Mouse (Mus musculus): ENCODE measurements at regions not wholly inside any gene's neighbourhood (a gene's known extent, or its start where the extent isn't known, plus 50 kb on each side); places are given as distances from the start of the nearest gene placed in this dataset.

DNA sequence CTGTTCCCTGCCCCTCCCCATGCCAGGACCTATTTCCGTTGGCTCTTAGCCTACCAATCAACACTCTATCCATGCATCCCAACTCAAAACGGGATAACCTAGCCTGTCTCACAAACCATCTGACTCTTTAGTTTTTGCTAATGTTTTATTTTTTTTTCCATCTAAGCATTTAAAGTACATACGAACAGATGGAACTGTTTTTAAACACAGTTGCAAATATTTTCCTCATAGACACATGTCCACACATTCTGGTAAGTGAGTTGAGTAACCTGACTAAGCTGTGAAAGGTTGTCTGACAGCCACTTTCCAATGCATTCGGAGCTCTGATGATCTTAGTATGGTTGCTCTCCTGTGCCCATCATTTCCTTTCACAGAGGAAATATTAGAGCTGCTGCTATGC, 384.9 kb downstream of the Gm826 start:
- Histone ChIP-seq H3K4me3 (no peak overlapping the region), H3K4me2 (no peak overlapping the region), H3K9ac (no peak overlapping the region), H3K27ac (ENCODE audit: poor library complexity, severe bottlenecking) (no peak overlapping the region), H3K36me3 (no peaks in the 10 kb centered on the region), H3K27me3 (replicated peaks) (no peaks in the 10 kb centered on the region), H3K9me3 (replicated peaks) (no peaks in the 10 kb centered on the region), H3K4me1 (replicated peaks) (no peaks in the 10 kb centered on the region)
- 80% methylated on average over 4 of the region's 4 CpGs for WGBS
- no peak for ATAC-seq (ENCODE audit: insufficient number of reproducible peaks, low FRiP score)

DNA sequence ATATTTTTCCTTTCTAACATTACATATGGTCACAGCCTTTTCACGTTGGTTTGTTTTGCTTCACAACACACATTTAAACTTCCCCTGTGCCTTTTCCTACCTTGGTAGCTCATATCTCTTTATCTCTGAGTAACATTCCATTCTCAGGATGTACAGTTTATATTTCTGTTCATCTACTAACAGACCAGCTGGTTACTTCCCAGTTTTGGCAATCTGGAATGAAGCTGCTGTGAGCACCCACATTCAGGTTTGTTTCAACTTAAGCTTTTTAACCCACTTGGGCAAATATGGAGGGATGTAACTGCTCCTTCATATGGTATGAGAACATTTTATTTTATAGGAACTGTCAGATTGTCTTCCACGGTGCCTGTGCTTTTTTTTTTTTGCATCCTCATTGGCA, 403.2 kb downstream of the Gm826 start:
- 73% methylated on average over 2 of the region's 2 CpGs for WGBS
- Histone ChIP-seq H3K27ac (ENCODE audit: poor library complexity, severe bottlenecking) (no peak overlapping the region), H3K9ac (no peak overlapping the region), H3K9me3 (replicated peaks) (no peaks in the 10 kb centered on the region), H3K4me1 (replicated peaks) (no peaks in the 10 kb centered on the region), H3K4me3 (no peak overlapping the region), H3K4me2 (no peak overlapping the region), H3K36me3 (no peaks in the 10 kb centered on the region), H3K27me3 (replicated peaks) (no peaks in the 10 kb centered on the region)
- no peak for ATAC-seq (ENCODE audit: insufficient number of reproducible peaks, low FRiP score)

DNA sequence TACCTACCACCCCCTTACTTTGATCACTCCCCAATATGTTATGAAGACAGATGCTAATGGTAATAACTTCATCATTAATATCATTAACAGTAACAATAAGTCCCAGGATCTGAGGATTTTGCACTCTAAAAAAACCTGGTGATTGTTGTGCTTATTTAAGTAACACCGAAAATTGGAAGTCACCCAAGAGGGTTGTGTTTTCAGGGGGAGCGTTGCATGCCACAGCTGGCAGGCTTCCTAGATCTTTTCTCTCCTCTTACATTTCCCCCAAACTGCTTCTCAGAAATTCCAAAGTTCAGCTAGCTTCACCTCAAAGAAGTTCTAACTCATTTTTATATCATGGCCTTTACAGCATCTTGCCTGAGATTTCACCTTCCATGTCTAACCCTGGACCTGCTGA, 444.3 kb downstream of the Gm826 start:
- no peaks in the 10 kb centered on the region for H3K9me3 ChIP-seq (replicated peaks)
- WGBS = 70% methylated on average over 2 of the region's 2 CpGs

DNA sequence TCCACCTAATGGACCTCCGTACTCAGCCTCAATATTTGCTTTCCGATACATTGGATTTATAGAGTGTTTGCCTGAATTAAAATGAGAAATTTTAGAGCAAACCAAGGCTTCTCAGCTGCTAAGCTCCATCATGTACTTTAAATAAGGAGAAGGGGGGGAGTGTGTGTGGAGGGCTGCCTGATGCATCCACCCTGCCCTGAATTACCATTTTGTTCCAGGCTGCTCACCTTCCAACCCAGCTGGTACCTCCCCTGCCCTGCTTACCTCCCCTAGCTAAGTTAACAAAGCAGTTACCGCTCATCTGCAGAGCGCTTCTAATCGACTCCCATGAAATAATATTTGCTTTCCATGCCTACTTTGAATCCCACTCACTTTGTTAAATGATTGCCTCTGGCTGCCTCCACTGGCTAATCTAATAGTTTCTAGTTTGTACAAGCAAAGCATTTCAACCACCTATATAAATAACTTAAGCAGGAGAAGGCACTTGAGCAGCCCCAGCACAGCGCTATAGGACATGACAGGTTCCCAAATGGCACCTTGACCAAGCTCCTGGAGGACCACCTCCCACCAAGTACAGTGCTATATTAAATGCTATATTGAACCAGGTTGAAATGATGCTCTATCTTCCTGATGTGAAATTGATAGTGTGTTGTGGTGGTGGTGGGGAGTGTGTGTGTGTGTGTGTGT, 449.0 kb downstream of the Gm826 start:
- Histone ChIP-seq H3K9ac (no peak overlapping the region), H3K27ac (ENCODE audit: poor library complexity, severe bottlenecking) (no peak overlapping the region), H3K4me1 (replicated peaks) (no peaks in the 10 kb centered on the region), H3K27me3 (replicated peaks) (no peaks in the 10 kb centered on the region), H3K36me3 (no peaks in the 10 kb centered on the region), H3K4me3 (no peak overlapping the region), H3K4me2 (no peak overlapping the region), H3K9me3 (replicated peaks) (no peaks in the 10 kb centered on the region)
- ATAC-seq (ENCODE audit: insufficient number of reproducible peaks, low FRiP score) = no peak
- 82% methylated on average over 6 of the region's 6 CpGs for WGBS

More for the DNA sequence above, 444.3 kb downstream of the Gm826 start:
- no peak for ATAC-seq (ENCODE audit: insufficient number of reproducible peaks, low FRiP score)
- Histone ChIP-seq H3K4me2 (no peak overlapping the region), H3K9ac (no peak overlapping the region), H3K4me3 (no peak overlapping the region), H3K4me1 (replicated peaks) (no peaks in the 10 kb centered on the region), H3K27ac (ENCODE audit: poor library complexity, severe bottlenecking) (no peak overlapping the region), H3K27me3 (replicated peaks) (no peaks in the 10 kb centered on the region), H3K36me3 (no peaks in the 10 kb centered on the region)

DNA sequence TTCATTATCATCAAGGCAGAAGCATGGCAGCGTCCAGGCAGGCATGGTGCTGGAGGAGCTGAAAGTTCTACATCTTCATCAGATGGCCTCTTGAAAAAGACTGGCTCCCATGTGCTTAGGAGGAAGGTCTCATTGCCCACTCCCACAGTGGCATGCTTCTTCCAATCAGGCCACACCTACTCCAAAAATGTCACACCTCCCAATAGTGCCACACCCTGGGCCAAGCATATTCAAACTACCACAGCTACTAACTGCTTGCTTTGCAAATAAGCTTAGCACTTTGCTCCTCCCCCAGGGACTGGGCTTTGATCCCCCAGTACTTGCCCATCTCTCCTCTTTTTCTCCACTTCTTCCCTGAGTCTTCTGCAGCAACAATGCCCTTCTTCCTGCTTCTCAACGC, 467.0 kb downstream of the Gm826 start:
- H3K27me3 ChIP-seq (replicated peaks) = no peaks in the 10 kb centered on the region
- H3K4me1 ChIP-seq (replicated peaks) = no peaks in the 10 kb centered on the region
- ATAC-seq (ENCODE audit: insufficient number of reproducible peaks, low FRiP score) = no peak
- H3K9ac ChIP-seq = no peak overlapping the region
- H3K9me3 ChIP-seq (replicated peaks) = no peaks in the 10 kb centered on the region
- H3K4me3 ChIP-seq = no peak overlapping the region
- H3K27ac ChIP-seq (ENCODE audit: poor library complexity, severe bottlenecking) = no peak overlapping the region
- no peak overlapping the region for H3K4me2 ChIP-seq
- 51% methylated on average over 2 of the region's 2 CpGs for WGBS
- H3K36me3 ChIP-seq = no peaks in the 10 kb centered on the region

DNA sequence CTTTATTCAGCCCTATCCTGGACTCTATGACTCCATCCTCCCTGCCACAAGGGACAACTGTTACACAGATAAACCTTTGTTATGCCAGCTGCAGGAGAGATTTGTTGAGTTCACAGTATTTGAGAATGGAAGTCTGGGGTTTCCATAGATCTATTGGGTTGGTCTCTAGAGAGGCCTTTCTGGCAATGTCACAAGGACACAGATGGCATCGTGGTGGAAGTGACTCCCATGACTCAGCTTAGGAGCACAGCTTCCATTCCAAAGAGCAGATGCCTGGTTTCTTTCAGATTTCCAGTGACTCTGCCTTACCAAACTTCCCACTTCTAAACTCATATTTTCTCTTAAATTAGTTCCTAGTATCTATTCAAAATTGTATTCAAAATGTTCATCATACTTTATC, 467.6 kb downstream of the Gm826 start:
- WGBS = 55% methylated on average over 1 of the region's 1 CpGs
- H3K9me3 ChIP-seq (replicated peaks) = no peaks in the 10 kb centered on the region
- no peak overlapping the region for H3K4me2 ChIP-seq
- H3K36me3 ChIP-seq = no peaks in the 10 kb centered on the region
- H3K27ac ChIP-seq (ENCODE audit: poor library complexity, severe bottlenecking) = no peak overlapping the region
- no peak overlapping the region for H3K4me3 ChIP-seq
- H3K4me1 ChIP-seq (replicated peaks) = no peaks in the 10 kb centered on the region
- no peaks in the 10 kb centered on the region for H3K27me3 ChIP-seq (replicated peaks)
- ATAC-seq (ENCODE audit: insufficient number of reproducible peaks, low FRiP score) = no peak
- H3K9ac ChIP-seq = no peak overlapping the region

DNA sequence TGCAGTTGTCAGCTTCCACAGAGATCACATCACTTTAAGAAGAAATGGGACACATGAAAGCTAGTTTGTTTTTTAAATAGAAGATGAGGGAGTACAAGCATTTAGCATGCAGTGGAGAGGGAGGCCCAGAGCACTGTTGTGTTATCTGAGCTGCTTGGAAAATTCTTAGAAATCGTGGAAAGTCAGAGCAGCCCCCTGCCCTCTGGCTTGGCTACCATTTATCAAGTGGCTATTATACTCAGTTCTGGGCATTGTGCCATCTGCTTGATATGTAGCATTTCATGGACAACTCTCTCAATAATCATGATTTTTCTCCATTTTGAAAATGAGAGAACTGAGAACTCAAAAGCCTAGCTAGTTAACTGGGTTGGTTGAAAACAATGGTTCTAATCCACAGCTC, 470.8 kb downstream of the Gm826 start:
- no peak for ATAC-seq (ENCODE audit: insufficient number of reproducible peaks, low FRiP score)
- H3K27ac ChIP-seq (ENCODE audit: poor library complexity, severe bottlenecking) = no peak overlapping the region
- WGBS = 41% methylated on average over 1 of the region's 1 CpGs

DNA sequence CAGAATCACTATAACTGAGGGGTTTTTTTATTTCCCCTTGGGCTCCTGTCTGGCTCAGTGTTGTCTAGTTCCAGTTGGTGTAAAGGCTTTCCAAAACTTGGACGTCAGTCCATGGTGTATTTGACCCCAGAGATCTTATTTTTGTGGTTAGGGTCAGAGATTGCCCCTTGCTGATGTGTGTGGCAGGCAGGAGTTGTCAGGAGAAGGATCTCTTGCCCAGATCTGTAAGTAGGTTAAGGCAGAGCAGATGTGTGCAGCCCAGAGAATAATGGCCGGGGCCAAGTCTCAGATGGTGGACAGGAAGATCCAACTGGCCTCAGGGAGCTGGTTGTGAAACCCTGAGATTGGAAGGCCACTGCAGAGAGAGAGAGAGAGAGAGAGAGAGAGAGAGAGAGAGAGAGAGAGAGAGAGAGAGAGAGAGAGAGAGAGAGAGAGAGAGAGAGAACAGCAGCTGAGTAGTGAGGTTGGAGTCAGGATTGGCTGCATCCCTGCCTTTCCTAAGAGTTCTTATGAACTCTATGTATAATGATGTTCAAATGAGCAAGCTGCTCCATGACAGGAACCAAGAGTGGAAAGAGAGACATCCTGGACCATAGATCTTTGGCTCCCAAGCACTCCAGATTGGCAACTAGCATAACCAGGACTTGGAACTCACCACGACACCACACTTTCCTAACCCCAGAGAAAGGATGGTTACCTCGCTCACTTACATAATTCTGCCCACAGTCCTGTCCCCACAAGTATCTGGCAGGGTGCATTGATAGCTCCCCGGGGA, 479.9 kb downstream of the Gm826 start:
- 73% methylated on average over 5 of the region's 5 CpGs for WGBS
- H3K9ac ChIP-seq = no peak overlapping the region
- H3K4me1 ChIP-seq (replicated peaks) = no peaks in the 10 kb centered on the region
- H3K27ac ChIP-seq (ENCODE audit: poor library complexity, severe bottlenecking) = no peak overlapping the region
- H3K36me3 ChIP-seq = no peaks in the 10 kb centered on the region
- H3K9me3 ChIP-seq (replicated peaks) = no peaks in the 10 kb centered on the region
- H3K27me3 ChIP-seq (replicated peaks) = no peaks in the 10 kb centered on the region
- no peak overlapping the region for H3K4me2 ChIP-seq
- ATAC-seq (ENCODE audit: insufficient number of reproducible peaks, low FRiP score) = no peak
- H3K4me3 ChIP-seq = no peak overlapping the region

More for the DNA sequence above, 470.8 kb downstream of the Gm826 start:
- Histone ChIP-seq H3K36me3 (no peaks in the 10 kb centered on the region), H3K9ac (no peak overlapping the region), H3K4me3 (no peak overlapping the region), H3K9me3 (replicated peaks) (no peaks in the 10 kb centered on the region), H3K27me3 (replicated peaks) (no peaks in the 10 kb centered on the region), H3K4me2 (no peak overlapping the region), H3K4me1 (replicated peaks) (no peaks in the 10 kb centered on the region)

DNA sequence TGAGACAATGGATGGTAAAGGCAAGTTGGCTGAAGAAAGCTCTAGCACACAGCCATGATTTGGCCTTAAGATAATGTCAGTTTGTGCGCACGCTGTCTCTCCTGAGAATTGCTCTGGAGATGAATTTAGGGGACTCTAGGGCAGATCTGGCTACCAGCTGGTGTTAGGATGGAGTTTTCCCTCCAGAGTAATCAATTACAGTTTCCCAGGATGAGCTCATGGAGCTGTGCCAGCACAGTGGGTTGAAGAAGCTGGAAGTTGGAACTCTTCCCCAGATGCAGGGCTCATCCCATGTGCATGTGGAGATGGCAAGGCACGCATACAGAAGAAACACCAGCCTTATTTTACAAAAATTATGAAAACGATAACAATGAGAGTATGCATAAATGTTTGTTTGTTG, 481.0 kb downstream of the Gm826 start:
- ATAC-seq (ENCODE audit: insufficient number of reproducible peaks, low FRiP score) = no peak
- H3K4me2 ChIP-seq = no peak overlapping the region
- no peaks in the 10 kb centered on the region for H3K9me3 ChIP-seq (replicated peaks)
- 85% methylated on average over 4 of the region's 4 CpGs for WGBS
- no peaks in the 10 kb centered on the region for H3K36me3 ChIP-seq
- no peak overlapping the region for H3K27ac ChIP-seq (ENCODE audit: poor library complexity, severe bottlenecking)
- H3K27me3 ChIP-seq (replicated peaks) = no peaks in the 10 kb centered on the region
- no peak overlapping the region for H3K9ac ChIP-seq
- H3K4me3 ChIP-seq = no peak overlapping the region
- H3K4me1 ChIP-seq (replicated peaks) = no peaks in the 10 kb centered on the region

DNA sequence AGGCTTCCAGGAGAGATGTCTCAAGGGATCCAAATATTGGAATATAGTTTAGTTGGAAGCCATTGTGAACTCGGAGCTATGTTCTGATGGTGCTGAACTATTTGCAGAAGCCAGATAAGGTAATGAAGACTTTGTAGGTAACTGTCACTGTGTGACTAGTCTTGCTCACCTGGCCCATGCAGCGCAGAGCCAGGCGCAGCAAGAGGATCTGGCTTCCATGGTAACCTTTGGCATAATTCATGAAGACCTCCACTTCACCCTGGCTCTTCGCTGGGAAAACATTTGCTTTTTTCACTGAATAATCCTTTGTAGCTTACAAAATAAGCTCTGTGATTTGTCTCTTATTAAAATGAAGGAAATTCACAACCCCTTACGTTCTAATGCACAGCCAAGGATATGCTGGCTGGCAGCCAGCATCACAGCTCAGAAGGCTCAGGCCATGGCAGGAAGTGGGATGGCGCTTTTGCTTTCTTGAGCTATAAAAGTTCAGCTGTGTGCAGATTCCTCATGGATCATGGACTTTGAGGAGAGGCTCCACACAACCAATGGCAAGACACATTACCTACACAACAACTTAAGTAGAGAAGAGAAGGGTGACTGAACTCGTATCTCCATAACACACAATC, 501.4 kb downstream of the Gm826 start:
- H3K27me3 ChIP-seq (replicated peaks) = no peaks in the 10 kb centered on the region
- H3K4me2 ChIP-seq = no peak overlapping the region
- WGBS = 74% methylated on average over 7 of the region's 7 CpGs
- no peaks in the 10 kb centered on the region for H3K4me1 ChIP-seq (replicated peaks)
- H3K36me3 ChIP-seq = no peaks in the 10 kb centered on the region
- no peaks in the 10 kb centered on the region for H3K9me3 ChIP-seq (replicated peaks)
- no peak for ATAC-seq (ENCODE audit: insufficient number of reproducible peaks, low FRiP score)
- H3K27ac ChIP-seq (ENCODE audit: poor library complexity, severe bottlenecking) = no peak overlapping the region
- no peak overlapping the region for H3K4me3 ChIP-seq
- no peak overlapping the region for H3K9ac ChIP-seq

DNA sequence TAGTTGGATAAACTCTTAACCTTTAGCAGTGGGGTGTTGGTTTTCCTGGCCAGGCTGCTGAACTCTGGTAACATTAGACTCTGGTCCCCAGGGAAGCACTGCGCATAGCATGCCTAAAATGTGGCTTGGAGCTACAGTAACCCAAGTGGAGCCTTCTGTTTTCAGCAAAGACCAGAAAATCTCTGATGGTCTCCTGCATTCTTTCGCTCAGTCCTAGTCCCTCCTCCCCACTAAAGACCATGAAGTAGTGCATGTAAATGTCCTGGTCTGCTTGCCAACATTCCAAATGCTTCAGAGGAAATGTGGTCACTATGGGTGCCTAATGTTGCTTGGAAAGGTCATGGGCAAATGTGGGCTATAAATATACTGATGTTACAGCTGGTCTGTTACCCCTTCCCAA, 507.5 kb downstream of the Gm826 start:
- Histone ChIP-seq H3K9me3 (replicated peaks) (no peaks in the 10 kb centered on the region), H3K4me1 (replicated peaks) (0 out of 2 replicates have a peak, but pooled peaks cover 2% of the 10 kb centered on the region), H3K9ac (no peak overlapping the region), H3K4me3 (no peak overlapping the region), H3K4me2 (no peak overlapping the region), H3K27ac (ENCODE audit: poor library complexity, severe bottlenecking) (no peak overlapping the region), H3K36me3 (no peaks in the 10 kb centered on the region), H3K27me3 (replicated peaks) (no peaks in the 10 kb centered on the region)
- 82% methylated on average over 2 of the region's 2 CpGs for WGBS
- no peak for ATAC-seq (ENCODE audit: insufficient number of reproducible peaks, low FRiP score)
